Mouse (Mus musculus) ES-Bruce4 (cell line): Measurements from ENCODE around the gene Cmbl. TPM values are rescaled to one million over a fixed set of nuclear protein-coding genes. Genes with fewer than 3 reads are reported as not detected.

Source experiments
- H3K27ac ChIP-seq: 2 replicates; pipeline ENCODE4 v1.5.1; 2012; ENCODE audit warnings: low read length, inconsistent platforms; ENCODE audit not compliant: insufficient read depth
- H3K27me3 ChIP-seq: 2 replicates; pipeline ENCODE4 v1.6.1; 2012; ENCODE audit warnings: mild to moderate bottlenecking, low read length, inconsistent platforms; ENCODE audit not compliant: control insufficient read depth, poor library complexity, insufficient read depth, severe bottlenecking
- H3K36me3 ChIP-seq: 2 replicates; pipeline ENCODE4 v1.6.1; 2012; ENCODE audit warnings: inconsistent platforms, mild to moderate bottlenecking, low read length, moderate library complexity; ENCODE audit not compliant: control insufficient read depth, poor library complexity, insufficient read depth, severe bottlenecking
- H3K4me1 ChIP-seq: one replicate; pipeline ENCODE4 v1.8.1; 2011; ENCODE audit warnings: low read length; ENCODE audit not compliant: control insufficient read depth, insufficient read depth
- H3K4me3 ChIP-seq: 2 replicates; pipeline ENCODE4 v1.5.1; 2011; ENCODE audit warnings: low read depth, mild to moderate bottlenecking, low read length
- H3K9ac ChIP-seq: 2 replicates; pipeline ENCODE4 v1.6.1; 2012; ENCODE audit warnings: low read depth, mild to moderate bottlenecking, inconsistent platforms; ENCODE audit not compliant: poor library complexity, severe bottlenecking
- H3K9me3 ChIP-seq: replicated peaks from 2 replicates; pipeline ENCODE4 v1.6.1; 2012; ENCODE audit warnings: mild to moderate bottlenecking, low read length, inconsistent platforms; ENCODE audit not compliant: control insufficient read depth, poor library complexity, insufficient read depth, severe bottlenecking
- CTCF ChIP-seq: IDR thresholded peaks from one replicate; pipeline ENCODE4 v1.8.1; 2011; ENCODE audit warnings: low read depth, low read length
- EP300 ChIP-seq: IDR thresholded peaks from 2 replicates; pipeline ENCODE4 v1.6.1; 2011; ENCODE audit warnings: low read depth, low read length; ENCODE audit not compliant: insufficient read depth
- POLR2A ChIP-seq: IDR thresholded peaks from one replicate; pipeline ENCODE4 v1.8.1; 2011; ENCODE audit warnings: low read length; ENCODE audit not compliant: insufficient read depth
- polyA plus RNA-seq: library from polyadenylated mRNA; stranded (reverse); fragments of >200 nt; gene quantifications from 2 replicates; pipeline ENCODE4 v1.2.4, GENCODE M21; 2011; ENCODE audit warnings: low read depth; ENCODE audit not compliant: missing spikeins, insufficient read depth, insufficient read length

Cmbl gene
- polyA plus RNA-seq, 1 experiment, result not detected

GRCm38 (mm10) chr15:31533529-31533928 is 31.7 kb upstream of the Cmbl start:
- H3K27ac ChIP-seq, result no peak overlapping the region
- no peak overlapping the region for H3K4me3 ChIP-seq
- no peaks in the 10 kb centered on the region for H3K27me3 ChIP-seq
- no peak overlapping the region for H3K9ac ChIP-seq
- no peaks in the 10 kb centered on the region for H3K36me3 ChIP-seq
- H3K9me3 ChIP-seq, result no peaks in the 10 kb centered on the region
- TF ChIP-seq CTCF, result no peak
- TF ChIP-seq EP300, result no peak
- TF ChIP-seq POLR2A, result no peak
- H3K4me1 ChIP-seq, result peaks cover 7% of the 10 kb centered on the region

GRCm38 (mm10) chr15:31534421-31535258 is 30.5 kb upstream of the Cmbl start:
- H3K4me3 ChIP-seq, result no peak overlapping the region
- peak overlapping the region; percentile 42 for H3K27ac ChIP-seq
- H3K4me1 ChIP-seq, result peaks cover 7% of the 10 kb centered on the region
- TF ChIP-seq POLR2A (no peak), CTCF (no peak), EP300 (no peak)
- no peaks in the 10 kb centered on the region for H3K36me3 ChIP-seq
- H3K9ac ChIP-seq, result no peak overlapping the region
- no peaks in the 10 kb centered on the region for H3K9me3 ChIP-seq
- H3K27me3 ChIP-seq, result no peaks in the 10 kb centered on the region

GRCm38 (mm10) chr15:31535259-31535855 is 29.8 kb upstream of the Cmbl start:
- TF ChIP-seq POLR2A (no peak), CTCF (no peak), EP300 (no peak)
- no peaks in the 10 kb centered on the region for H3K36me3 ChIP-seq
- H3K27me3 ChIP-seq, result no peaks in the 10 kb centered on the region
- H3K9ac ChIP-seq, result no peak overlapping the region
- peaks cover 7% of the 10 kb centered on the region for H3K4me1 ChIP-seq
- H3K4me3 ChIP-seq, result no peak overlapping the region
- peak overlapping the region; percentile 42 for H3K27ac ChIP-seq
- H3K9me3 ChIP-seq, result no peaks in the 10 kb centered on the region

- Histone ChIP-seq H3K27ac (peak overlapping the region; percentile 71), H3K4me1 (peaks cover 7% of the 10 kb centered on the region), H3K4me3 (no peak overlapping the region), H3K9ac (no peak overlapping the region), H3K36me3 (no peaks in the 10 kb centered on the region), H3K9me3 (no peaks in the 10 kb centered on the region), H3K27me3 (no peaks in the 10 kb centered on the region)
- no peak for TF ChIP-seq POLR2A
- peak; percentile 41; the same call in 1 of the 2 replicates for TF ChIP-seq EP300
These were observed 29.0 kb upstream of the Cmbl start for GRCm38 (mm10) chr15:31536051-31536737.

DNA sequence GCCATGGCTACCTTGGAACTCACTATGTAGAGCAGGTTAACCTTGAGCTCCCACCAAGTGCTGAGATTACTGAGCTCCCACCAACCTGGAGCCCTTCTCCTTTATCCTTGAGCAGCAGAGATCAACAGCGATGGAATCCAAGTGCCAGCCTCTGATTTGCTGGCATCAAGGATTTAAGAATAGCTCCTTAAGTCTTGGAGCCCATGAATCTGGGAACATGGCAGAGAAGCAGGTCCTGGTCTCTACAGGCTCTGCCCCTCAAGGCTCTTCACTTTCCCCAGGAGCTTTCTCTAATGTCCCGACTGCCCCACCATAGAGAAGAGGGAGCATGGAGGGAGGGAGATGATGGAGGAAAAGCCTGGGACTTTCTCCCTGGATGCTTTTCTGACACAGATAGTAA is 27.5 kb upstream of the Cmbl start:
- H3K27ac ChIP-seq, result no peak overlapping the region
- H3K9ac ChIP-seq, result no peak overlapping the region
- no peak for TF ChIP-seq POLR2A
- TF ChIP-seq EP300, result no peak
- TF ChIP-seq CTCF, result no peak
- no peaks in the 10 kb centered on the region for H3K9me3 ChIP-seq
- no peaks in the 10 kb centered on the region for H3K36me3 ChIP-seq
- no peaks in the 10 kb centered on the region for H3K27me3 ChIP-seq
- H3K4me1 ChIP-seq, result peaks cover 7% of the 10 kb centered on the region
- no peak overlapping the region for H3K4me3 ChIP-seq
